Mouse (Mus musculus) Patski (cell line): ENCODE measurements around the gene Wdr54. TPM values are rescaled to one million over a fixed set of nuclear protein-coding genes. Genes with fewer than 3 reads are reported as not detected.

Experiments used
- ATAC-seq: fragments of 100-300 bp; one replicate; pipeline ENCODE4 v1.8.0; 2021
- CTCF ChIA-PET: fragments of 350-600 bp; sonication (Branson Sonifier 250); formaldehyde crosslinking; loops from one replicate; lab custom pipeline; 2022; ENCODE audit warnings: inconsistent platforms; lab: Charles Lee
- POLR2A ChIA-PET: fragments of 350-600 bp; sonication (Branson Sonifier 250); formaldehyde crosslinking; loops from one replicate; lab custom pipeline; 2022; ENCODE audit warnings: antibody characterized with exemption, inconsistent platforms; lab: Charles Lee
- DNase-seq: peaks from one replicate; pipeline ENCODE4 v3.0.0-alpha.2; 2011; ENCODE audit warnings: low read depth, low spot score
- H3K27me3 ChIP-seq: fragments of 371-371 bp; one replicate; pipeline ENCODE4 v1.5.1; 2021
- CTCF ChIP-seq: fragments of 100-300 bp; IDR thresholded peaks from one replicate; pipeline ENCODE4 v1.5.1; 2021
- in situ Hi-C: fragments of 300-500 bp; cut with MboI; formaldehyde crosslinking; loops from 3 replicates; pipeline ENCODE4 v1.11.1; 2018; ENCODE audit warnings: low pct_unique_long_range_greater_than_20kb, mixed read lengths
- polyA plus RNA-seq: library from polyadenylated mRNA; unstranded; gene quantifications from one replicate; pipeline ENCODE4 v1.2.3, GENCODE M21; 2021

Gene Wdr54
- polyA plus RNA-seq, 1 experiment from 2014 or later = 18.9 TPM

- in situ Hi-C loops = loop anchor here (5.0 kb wide), 1 partner anchor 38 kb away; the partner anchor contains the start of genes 1700003E16Rik and Wdr54
- H3K27me3 ChIP-seq = no peaks in the 10 kb centered on the region
- no peak for DNase-seq
- ChIA-PET CTCF (interaction anchor here (1.1 to 2.0 kb wide), 5 partner anchors 9 to 123 kb away, joined by 3 to 6 read pairs (median 5); partner anchors contain the start of genes Ccdc142, Dctn1 and Gm42688), POLR2A (interaction anchor here (0.9 to 1.6 kb wide), 5 partner anchors 10 to 33 kb away, joined by 3 to 6 read pairs (median 4); no protein-coding TSS in a partner anchor)
- TF ChIP-seq CTCF = no peak
- no peak for ATAC-seq
Observed at GRCm38 (mm10) chr6:83119734-83120051, 36.5 kb downstream of the Wdr54 start.

GRCm38 (mm10) chr6:83118825-83119733 is 37.1 kb downstream of the Wdr54 start:
- in situ Hi-C loops = loop anchor here (5.0 kb wide), 1 partner anchor 38 kb away; the partner anchor contains the start of genes 1700003E16Rik and Wdr54
- H3K27me3 ChIP-seq = no peaks in the 10 kb centered on the region
- POLR2A ChIA-PET = interaction anchor here (0.9 to 1.6 kb wide), 6 partner anchors 9 to 33 kb away, joined by 3 to 15 read pairs (median 4); no protein-coding TSS in a partner anchor
- ATAC-seq = no peak
- CTCF ChIA-PET = interaction anchor here (1.0 to 2.0 kb wide), 7 partner anchors 9 to 123 kb away, joined by 3 to 6 read pairs (median 4); partner anchors contain the start of genes Ccdc142, Dctn1 and Gm42688
- DNase-seq = no peak
- no peak for TF ChIP-seq CTCF

DNA sequence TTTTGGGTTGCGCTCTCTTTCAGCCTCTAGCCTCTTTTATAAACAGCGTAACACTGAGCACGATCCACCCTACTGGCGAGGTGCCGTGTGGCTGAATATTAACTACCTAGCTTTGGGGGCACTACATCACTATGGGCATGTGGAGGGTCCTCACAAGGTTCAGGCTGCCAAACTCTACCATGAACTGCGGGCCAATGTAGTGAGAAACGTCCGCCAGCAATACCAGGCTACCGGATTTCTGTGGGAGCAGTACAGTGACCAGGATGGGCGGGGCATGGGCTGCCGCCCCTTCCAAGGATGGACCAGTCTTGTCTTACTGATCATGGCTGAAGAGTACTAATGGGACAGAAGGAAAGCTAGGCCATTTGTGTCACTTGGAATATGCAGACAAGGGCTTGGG is 37.8 kb downstream of the Wdr54 start:
- POLR2A ChIA-PET = interaction anchor here (0.5 to 1.6 kb wide), 5 partner anchors 9 to 26 kb away, joined by 3 to 15 read pairs (median 3); no protein-coding TSS in a partner anchor
- TF ChIP-seq CTCF = no peak

DNA sequence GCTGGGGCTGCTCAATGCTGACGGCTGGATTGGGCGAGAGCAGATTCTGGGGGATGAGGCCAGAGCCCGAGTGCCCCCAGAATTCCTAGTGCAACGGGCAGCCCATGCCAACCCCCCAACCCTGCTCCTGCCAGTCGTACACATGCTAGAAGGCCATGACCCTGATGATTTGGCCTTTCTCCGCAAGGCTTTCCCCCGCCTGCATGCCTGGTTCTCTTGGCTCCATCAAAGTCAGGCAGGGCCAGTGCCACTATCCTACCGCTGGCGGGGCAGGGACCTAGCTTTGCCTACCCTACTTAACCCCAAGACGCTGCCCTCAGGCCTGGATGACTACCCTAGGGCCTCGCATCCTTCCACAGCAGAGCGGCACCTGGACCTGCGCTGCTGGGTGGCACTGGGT is 38.6 kb downstream of the Wdr54 start:
- ChIA-PET POLR2A (interaction anchor here (0.5 to 1.2 kb wide), 3 partner anchors 11 to 27 kb away, joined by 3 to 15 read pairs (median 3); no protein-coding TSS in a partner anchor), CTCF (interaction anchor here (0.8 to 1.6 kb wide), 2 partner anchors 28 to 41 kb away, joined by 3 read pairs; no protein-coding TSS in a partner anchor)
- in situ Hi-C loops = loop anchor here (5.0 kb wide), 1 partner anchor 40 kb away; the partner anchor contains the start of genes 1700003E16Rik and Wdr54
- no peaks in the 10 kb centered on the region for H3K27me3 ChIP-seq
- DNase-seq (no peak), ATAC-seq (no peak)
- no peak for TF ChIP-seq CTCF

More for the DNA sequence above, 37.8 kb downstream of the Wdr54 start:
- no peaks in the 10 kb centered on the region for H3K27me3 ChIP-seq
- no peak for ATAC-seq
- DNase-seq = no peak
- CTCF ChIA-PET = interaction anchor here (0.8 to 1.7 kb wide), 5 partner anchors 9 to 40 kb away, joined by 3 to 5 read pairs (median 3); no protein-coding TSS in a partner anchor
- in situ Hi-C loops = loop anchor here (5.0 kb wide), 1 partner anchor 39 kb away; the partner anchor contains the start of genes 1700003E16Rik and Wdr54

- in situ Hi-C loops = loop anchor here (5.0 kb wide), 1 partner anchor 40 kb away; the partner anchor contains the start of genes 1700003E16Rik and Wdr54
- no peaks in the 10 kb centered on the region for H3K27me3 ChIP-seq
- DNase-seq (no peak), ATAC-seq (no peak)
- ChIA-PET CTCF (interaction anchor here (0.9 kb wide), 1 partner anchor 39 kb away, joined by 3 read pairs; the partner anchor contains the start of genes 1700003E16Rik and Wdr54), POLR2A (interaction anchor here (1.0 kb wide), 1 partner anchor 10 kb away, joined by 3 read pairs; no protein-coding TSS in a partner anchor)
- TF ChIP-seq CTCF = no peak
Observed at GRCm38 (mm10) chr6:83117165-83117438, 39.1 kb downstream of the Wdr54 start.

GRCm38 (mm10) chr6:83116373-83117164 is 39.6 kb downstream of the Wdr54 start:
- H3K27me3 ChIP-seq = no peaks in the 10 kb centered on the region
- in situ Hi-C loops = loop anchor here (5.0 kb wide), 1 partner anchor 41 kb away; the partner anchor contains the start of genes 1700003E16Rik and Wdr54
- ChIA-PET CTCF (interaction anchor here (0.9 kb wide), 1 partner anchor 40 kb away, joined by 3 read pairs; the partner anchor contains the start of genes 1700003E16Rik and Wdr54), POLR2A (no interaction called here)
- ATAC-seq (no peak), DNase-seq (no peak)
- TF ChIP-seq CTCF = no peak

DNA sequence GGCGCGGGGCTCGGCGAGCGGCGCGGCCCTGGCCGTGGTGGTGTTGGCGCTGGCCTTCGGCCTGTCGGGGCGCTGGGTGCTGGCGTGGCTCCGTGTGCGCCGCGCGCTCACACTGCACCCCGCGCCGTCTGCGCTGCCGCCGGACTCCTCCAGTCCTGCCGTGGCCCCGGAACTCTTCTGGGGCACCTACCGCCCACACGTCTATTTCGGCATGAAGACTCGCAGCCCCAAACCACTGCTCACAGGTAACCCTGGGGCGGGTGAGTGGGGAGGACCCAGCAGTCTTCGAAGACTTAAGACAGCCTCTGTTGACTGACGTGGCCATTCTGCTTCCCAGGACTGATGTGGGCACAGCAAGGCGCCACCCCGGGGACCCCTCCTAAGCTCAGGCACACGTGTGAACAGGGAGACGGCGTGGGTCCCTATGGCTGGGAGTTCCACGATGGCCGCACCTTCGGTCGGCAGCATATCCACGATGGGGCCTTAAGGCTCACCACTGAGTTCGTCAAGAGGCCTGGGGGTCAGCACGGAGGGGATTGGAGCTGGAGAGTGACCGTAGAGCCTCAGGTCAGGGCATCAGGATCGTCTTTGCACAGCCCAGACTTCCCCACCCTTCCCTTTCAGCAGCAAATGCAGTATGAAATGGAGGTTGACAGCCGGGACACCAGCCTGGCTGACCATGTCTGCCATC is 40.4 kb downstream of the Wdr54 start:
- CTCF ChIA-PET = no interaction called here
- no peaks in the 10 kb centered on the region for H3K27me3 ChIP-seq
- POLR2A ChIA-PET = no interaction called here
- DNase-seq (no peak), ATAC-seq (peak; percentile 63)
- in situ Hi-C loops = loop anchor here (5.0 kb wide), 1 partner anchor 41 kb away; the partner anchor contains the start of genes 1700003E16Rik and Wdr54
- no peak for TF ChIP-seq CTCF

DNA sequence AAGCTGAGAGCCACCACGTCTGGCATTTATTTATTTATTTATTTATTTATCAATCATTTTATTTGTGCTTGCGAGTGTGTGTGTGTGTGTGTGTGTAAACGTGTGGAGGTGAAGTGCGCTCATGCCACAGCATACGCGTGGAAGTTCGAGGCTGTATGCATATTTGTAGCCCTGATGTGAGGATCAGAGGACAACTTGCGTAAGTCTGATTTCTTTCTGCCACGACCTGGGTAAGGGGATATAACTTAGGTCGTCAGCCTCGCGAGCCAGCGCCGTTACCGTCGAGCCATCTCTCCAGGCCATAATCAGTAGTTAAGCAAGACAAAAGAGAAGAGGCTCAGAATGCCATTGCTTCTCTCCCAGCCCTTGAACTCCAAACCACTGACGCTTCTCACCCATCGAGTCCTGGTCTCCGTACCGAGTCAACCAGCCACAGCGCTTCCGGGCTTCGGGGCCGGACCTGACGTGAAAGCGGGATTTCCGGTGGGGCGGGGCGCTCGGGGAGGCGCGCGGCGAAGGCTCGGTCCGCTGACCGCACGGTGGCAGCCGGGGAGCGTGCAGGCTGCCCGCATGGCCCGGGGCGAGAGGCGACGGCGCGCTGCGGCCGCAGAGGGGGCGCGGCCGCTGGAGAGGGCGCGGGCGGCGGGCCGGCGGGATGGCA is 41.1 kb downstream of the Wdr54 start, which contains the start of gene Mogs:
Gene Mogs, plus strand, starts transcription at position 486 of the 661 bp plus-strand sequence.
- ATAC-seq = peak; percentile 83
- H3K27me3 ChIP-seq = no peaks in the 10 kb centered on the region
- in situ Hi-C loops = loop anchor here (5.0 kb wide), 1 partner anchor 42 kb away; the partner anchor contains the start of genes 1700003E16Rik and Wdr54
- ChIA-PET CTCF (interaction anchor here (0.7 to 1.0 kb wide), 2 partner anchors 10 to 119 kb away, joined by 3 to 8 read pairs; no protein-coding TSS in a partner anchor), POLR2A (interaction anchor here (0.6 to 1.1 kb wide), 3 partner anchors 9 to 144 kb away, joined by 3 to 5 read pairs (median 3); no protein-coding TSS in a partner anchor)
- TF ChIP-seq CTCF = no peak
- no peak for DNase-seq
